Mouse (Mus musculus) liver, embryonic 12.5 days (tissue): ENCODE data around the gene Try10. TPM values are rescaled to one million over a fixed set of nuclear protein-coding genes. Genes with fewer than 3 reads are reported as not detected.
"Not testable (repeated sequence)": the region's sequence is repeated elsewhere in the genome, so short reads cannot be mapped to it uniquely, and the experiment has no call there.

ENCODE experiments used
- ATAC-seq: fragments of 200-750 bp; cut with Nextera tagmentation; 2 replicates; pipeline ENCODE4 v1.8.0; 2017; ENCODE audit warnings: moderate number of reproducible peaks, mild to moderate bottlenecking, moderate library complexity
- H3K27ac ChIP-seq: fragments of 300-500 bp; sonication (generic); 2 replicates; pipeline ENCODE4 v1.5.1; 2016; ENCODE audit warnings: mild to moderate bottlenecking
- H3K27me3 ChIP-seq: fragments of 300-500 bp; sonication (generic); replicated peaks from 2 replicates; pipeline ENCODE4 v1.6.1; 2016; ENCODE audit warnings: mild to moderate bottlenecking, moderate library complexity
- H3K36me3 ChIP-seq: fragments of 300-500 bp; sonication (generic); 2 replicates; pipeline ENCODE4 v1.6.1; 2016; ENCODE audit warnings: mild to moderate bottlenecking, moderate library complexity
- H3K4me1 ChIP-seq: fragments of 300-500 bp; sonication (generic); 2 replicates; pipeline ENCODE4 v1.6.1; 2016
- H3K4me2 ChIP-seq: fragments of 300-500 bp; sonication (generic); 2 replicates; pipeline ENCODE4 v1.6.1; 2016; ENCODE audit warnings: mild to moderate bottlenecking, moderate library complexity
- H3K4me3 ChIP-seq: fragments of 300-500 bp; sonication (generic); 2 replicates; pipeline ENCODE4 v1.5.1; 2016; ENCODE audit warnings: mild to moderate bottlenecking, moderate library complexity
- H3K9ac ChIP-seq: fragments of 300-500 bp; sonication (generic); 2 replicates; pipeline ENCODE4 v1.6.1; 2016; ENCODE audit warnings: mild to moderate bottlenecking, moderate library complexity
- H3K9me3 ChIP-seq: fragments of 300-500 bp; sonication (generic); replicated peaks from 2 replicates; pipeline ENCODE4 v1.6.1; 2016; ENCODE audit warnings: mild to moderate bottlenecking, moderate library complexity
- WGBS: fragments of 180-500 bp; shearing (Covaris S2); methylation state at CpG from one replicate; pipeline ENCODE4 v1.1.7; 2016; ENCODE audit not compliant: insufficient replicate concordance; 5-methylcytosine and 5-hydroxymethylcytosine counted together
- polyA plus RNA-seq: library from polyadenylated mRNA; unstranded; fragments of >200 nt; fragmentation: Nextera tagmentation; extraction: Ambion mirVana; gene quantifications from 2 replicates; pipeline ENCODE4 v1.2.1, GENCODE M21; 2016

Try10 gene
- polyA plus RNA-seq, result not detected in 2 replicates

DNA sequence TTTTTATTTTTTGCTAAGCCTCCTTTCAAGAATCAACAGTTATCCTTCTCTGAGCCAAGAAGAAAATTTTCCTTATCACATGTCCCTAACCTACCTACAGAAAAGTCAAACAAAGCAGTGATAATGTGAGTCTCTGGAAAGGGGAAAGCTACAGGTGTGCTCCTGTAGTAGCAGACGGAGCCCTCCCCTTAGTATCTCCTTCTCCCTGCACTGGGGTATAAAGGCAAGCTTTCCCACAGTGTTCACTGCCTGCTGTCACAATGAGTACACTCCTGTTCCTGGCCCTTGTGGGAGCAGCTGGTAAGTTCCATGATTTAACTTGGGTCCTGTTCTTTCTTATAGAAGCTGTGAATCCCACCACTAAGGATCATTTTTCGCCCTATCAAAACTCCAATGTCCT is at the start of gene Try10:
Gene Try10, plus strand, starts transcription at position 174 of the 400 bp plus-strand sequence.
- H3K9ac ChIP-seq, result no peak within 1 kb of the TSS
- H3K27me3 ChIP-seq, result no peaks in the 10 kb centered on the region
- ATAC-seq, result no peak
- H3K4me1 ChIP-seq, result no peaks in the 10 kb centered on the region
- WGBS, result 59% methylated on average over 2 of the region's 2 CpGs
- H3K4me2 ChIP-seq, result no peak within 1 kb of the TSS
- H3K36me3 ChIP-seq, result no peaks in the 10 kb centered on the region
- no peak within 1 kb of the TSS for H3K4me3 ChIP-seq
- H3K9me3 ChIP-seq, result no peaks in the 10 kb centered on the region
- no peak within 1 kb of the TSS for H3K27ac ChIP-seq

GRCm38 (mm10) chr6:41316741-41317140 is 37.2 kb upstream of the Try10 start, which contains the start of gene Try5:
Gene Try5 (minus strand): TSS chr6:41316841.
- H3K4me1 ChIP-seq, H3K4me2 ChIP-seq, H3K27ac ChIP-seq, H3K9ac ChIP-seq, H3K36me3 ChIP-seq, H3K4me3 ChIP-seq, H3K9me3 ChIP-seq, ATAC-seq, H3K27me3 ChIP-seq: not testable (repeated sequence)
- 45% methylated on average over 3 of the region's 3 CpGs for WGBS

DNA sequence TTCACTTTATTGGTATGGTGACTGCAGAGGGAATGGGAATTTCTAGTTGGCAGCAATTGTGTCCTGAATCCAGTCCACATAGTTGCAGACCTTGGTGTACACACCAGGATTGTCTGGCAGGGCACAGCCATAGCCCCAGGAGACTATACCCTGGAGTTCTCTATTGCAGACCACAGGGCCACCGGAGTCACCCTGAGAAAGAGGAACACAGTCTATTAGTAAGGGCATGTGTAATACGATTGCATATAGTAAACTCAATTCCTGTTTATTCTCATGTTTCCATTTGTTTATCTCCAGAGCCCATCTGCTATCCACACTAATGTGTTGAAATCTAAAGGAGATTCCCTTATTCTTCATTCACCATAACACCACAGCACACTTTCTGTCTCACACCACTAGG is 19.9 kb downstream of the Try10 start:
- ATAC-seq, H3K27me3 ChIP-seq, H3K9me3 ChIP-seq, H3K9ac ChIP-seq, H3K4me1 ChIP-seq, H3K27ac ChIP-seq, H3K4me3 ChIP-seq, H3K4me2 ChIP-seq, H3K36me3 ChIP-seq: not testable (repeated sequence)
- WGBS, result 56% methylated on average over 2 of the region's 2 CpGs

- ATAC-seq, H3K4me3 ChIP-seq, H3K4me2 ChIP-seq, H3K36me3 ChIP-seq, H3K9me3 ChIP-seq, H3K9ac ChIP-seq, H3K27me3 ChIP-seq, H3K4me1 ChIP-seq, H3K27ac ChIP-seq: not testable (repeated sequence)
Observed at GRCm38 (mm10) chr6:41377578-41377977, 23.7 kb downstream of the Try10 start, which contains the start of gene Prss3. Gene Prss3 (minus strand): TSS chr6:41377678.

- H3K9me3 ChIP-seq, result no peaks in the 10 kb centered on the region
- WGBS, result 45% methylated on average over 2 of the region's 2 CpGs
- no peaks in the 10 kb centered on the region for H3K36me3 ChIP-seq
- no peak overlapping the region for H3K9ac ChIP-seq
- no peak overlapping the region for H3K4me2 ChIP-seq
- H3K27me3 ChIP-seq, result no peaks in the 10 kb centered on the region
- H3K27ac ChIP-seq, result no peak overlapping the region
- H3K4me1 ChIP-seq, result no peaks in the 10 kb centered on the region
- H3K4me3 ChIP-seq, result no peak overlapping the region
- no peak for ATAC-seq
Observed at GRCm38 (mm10) chr6:41386781-41387180, 32.9 kb downstream of the Try10 start.

- ATAC-seq, H3K4me3 ChIP-seq, H3K9me3 ChIP-seq, H3K36me3 ChIP-seq, H3K4me2 ChIP-seq, H3K9ac ChIP-seq, H3K27ac ChIP-seq, H3K27me3 ChIP-seq, H3K4me1 ChIP-seq: not testable (repeated sequence)
- WGBS, result 34% methylated on average over 1 of the region's 1 CpGs
Observed at GRCm38 (mm10) chr6:41391640-41392039, 37.7 kb downstream of the Try10 start.

GRCm38 (mm10) chr6:41392056-41392455 is 38.2 kb downstream of the Try10 start, which contains the start of gene Gm5771:
Gene Gm5771 (plus strand): TSS chr6:41392356.
- not testable (repeated sequence) for H3K9me3 ChIP-seq, ATAC-seq, H3K4me3 ChIP-seq, H3K27ac ChIP-seq, H3K4me2 ChIP-seq, H3K4me1 ChIP-seq, H3K9ac ChIP-seq, H3K27me3 ChIP-seq, H3K36me3 ChIP-seq

Other genes starting within 250 kb of the Try10 start
- gene Try4, start 51.8 kb upstream of the Try10 start, polyA plus RNA-seq, result not detected in 2 replicates
- gene Try5, start 37.3 kb upstream of the Try10 start, polyA plus RNA-seq, result not detected in 2 replicates
- not detected in 2 replicates for gene Prss3, start 23.6 kb downstream of the Try10 start, polyA plus RNA-seq
- not detected in 2 replicates for gene Gm5771, start 38.3 kb downstream of the Try10 start, polyA plus RNA-seq
- not detected in 2 replicates for gene Gm10334, start 92.0 kb downstream of the Try10 start, polyA plus RNA-seq
- gene Prss1, start 104.8 kb downstream of the Try10 start, polyA plus RNA-seq, result not detected in 2 replicates
- 0.22 TPM in 1 of 2 replicates, not detected in the other for gene Prss2, start 167.7 kb downstream of the Try10 start, polyA plus RNA-seq